Mouse (Mus musculus): ENCODE data around the gene Card10. TPM values are rescaled to one million over a fixed set of nuclear protein-coding genes. Genes with fewer than 3 reads are reported as not detected.

The Card10 gene
- polyA plus RNA-seq, 1 experiment: 8.2 TPM

DNA sequence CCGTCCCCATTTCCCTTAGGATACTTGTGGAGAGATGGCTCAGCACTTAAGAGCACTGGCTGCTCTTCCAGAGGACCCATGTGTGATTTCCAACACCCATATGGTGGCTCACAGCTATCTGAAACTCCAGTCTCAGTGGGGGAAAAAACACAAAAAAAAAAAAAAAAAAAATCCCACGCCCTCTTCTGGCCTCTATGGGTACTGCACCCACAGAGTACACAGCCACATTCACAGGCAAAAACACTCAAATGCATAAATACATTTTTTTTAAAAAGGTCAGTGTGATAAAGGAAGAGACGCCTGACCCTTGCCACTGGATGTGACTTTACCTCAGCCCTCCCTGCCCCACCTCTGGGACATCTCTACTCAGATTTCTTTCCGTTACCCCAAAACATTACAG is 33.8 kb downstream of the Card10 start:
- no peak overlapping the region for H3K4me3 ChIP-seq (replicated peaks; ENCODE audit: insufficient read depth, low read depth, low read length)
- TF ChIP-seq CTCF (IDR thresholded peaks at IDR 0.05; ENCODE audit: borderline replicate concordance, insufficient read depth, low read depth, low read length) (no peak), POLR2A (IDR thresholded peaks at IDR 0.05; ENCODE audit: borderline replicate concordance, insufficient read depth, low read length) (no peak)
- 94% methylated on average over 4 of the region's 4 CpGs for WGBS
- H3K4me1 ChIP-seq (ENCODE audit: control insufficient read depth, insufficient read depth, low read length): no peaks in the 10 kb centered on the region
- H3K27ac ChIP-seq (ENCODE audit: insufficient read depth, low read length): no peak overlapping the region
- DNase-seq: no peak
- H3K27me3 ChIP-seq (ENCODE audit: control insufficient read depth, insufficient read depth, low read length): no peaks in the 10 kb centered on the region

DNA sequence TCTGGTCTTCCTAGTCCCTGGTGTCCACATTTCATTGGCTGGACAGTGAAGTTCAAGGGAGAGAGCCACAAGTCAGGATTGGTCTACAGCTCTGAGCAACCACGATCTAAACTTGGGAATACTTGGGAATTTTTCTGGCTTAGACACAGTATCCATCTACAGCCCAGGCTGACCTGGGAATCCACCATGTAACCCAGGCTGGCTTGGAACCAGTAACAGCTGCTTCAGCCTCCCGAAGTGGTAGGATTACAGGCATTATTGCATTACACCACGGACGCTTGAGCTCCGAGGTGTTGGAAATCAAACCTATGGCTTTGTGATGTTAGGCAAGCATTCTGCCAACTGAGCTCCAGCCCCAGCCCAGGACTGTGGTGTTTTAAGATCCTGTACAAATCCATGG is 39.1 kb downstream of the Card10 start:
- no peak for DNase-seq
- Histone ChIP-seq H3K27ac (ENCODE audit: insufficient read depth, low read length) (no peak overlapping the region), H3K4me3 (replicated peaks; ENCODE audit: insufficient read depth, low read depth, low read length) (no peak overlapping the region), H3K27me3 (ENCODE audit: control insufficient read depth, insufficient read depth, low read length) (no peaks in the 10 kb centered on the region), H3K4me1 (ENCODE audit: control insufficient read depth, insufficient read depth, low read length) (no peaks in the 10 kb centered on the region)
- TF ChIP-seq CTCF (IDR thresholded peaks at IDR 0.05; ENCODE audit: borderline replicate concordance, insufficient read depth, low read depth, low read length) (no peak), POLR2A (IDR thresholded peaks at IDR 0.05; ENCODE audit: borderline replicate concordance, insufficient read depth, low read length) (no peak)
- WGBS: 47% methylated on average over 5 of the region's 5 CpGs

DNA sequence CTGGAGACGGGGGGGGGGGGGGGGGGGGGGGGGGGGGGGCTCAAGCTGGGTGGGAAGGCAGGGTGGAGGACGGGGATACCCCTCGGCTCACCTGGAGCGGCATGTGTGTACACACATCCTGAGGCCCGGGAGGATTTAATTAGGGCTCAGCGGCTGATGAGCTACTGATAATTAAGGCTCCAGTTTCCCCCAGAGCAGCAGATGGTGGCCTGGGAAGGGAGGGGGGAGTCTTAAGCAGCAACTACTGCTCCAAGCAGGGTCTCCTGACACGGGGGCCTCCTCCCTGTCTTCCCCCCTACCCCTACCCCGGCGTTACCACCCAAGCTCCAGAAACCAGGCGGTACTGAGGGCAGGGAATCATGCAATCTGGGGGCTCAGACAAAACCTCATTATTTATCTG is 39.6 kb downstream of the Card10 start:
- no peak for DNase-seq
- Histone ChIP-seq H3K27me3 (ENCODE audit: control insufficient read depth, insufficient read depth, low read length) (no peaks in the 10 kb centered on the region), H3K27ac (ENCODE audit: insufficient read depth, low read length) (no peak overlapping the region)

DNA sequence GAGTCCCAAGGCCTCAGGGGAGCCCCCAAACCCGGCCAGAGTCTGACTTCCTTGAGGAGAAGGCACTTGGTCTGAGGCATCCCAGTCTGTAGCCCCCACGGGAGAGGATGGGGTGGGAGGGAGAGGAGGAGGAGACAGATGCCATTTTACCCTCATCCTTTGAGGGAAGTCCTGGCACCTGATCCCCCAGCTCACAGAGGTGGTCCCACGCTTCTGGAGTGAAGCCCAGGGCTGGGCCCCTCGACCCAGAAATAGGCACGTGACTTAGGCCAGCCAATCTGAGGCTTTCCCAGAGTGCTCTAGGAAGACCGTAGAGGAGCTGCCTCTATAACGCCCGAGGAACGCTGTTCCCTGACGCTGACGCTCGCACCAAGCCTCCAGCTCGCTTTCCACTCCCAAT is 41.7 kb downstream of the Card10 start:
- Histone ChIP-seq H3K27ac (ENCODE audit: insufficient read depth, low read length) (no peak overlapping the region), H3K4me3 (replicated peaks; ENCODE audit: insufficient read depth, low read depth, low read length) (no peak overlapping the region), H3K27me3 (ENCODE audit: control insufficient read depth, insufficient read depth, low read length) (no peaks in the 10 kb centered on the region), H3K4me1 (ENCODE audit: control insufficient read depth, insufficient read depth, low read length) (no peaks in the 10 kb centered on the region)
- WGBS: 47% methylated on average over 13 of the region's 13 CpGs
- TF ChIP-seq POLR2A (IDR thresholded peaks at IDR 0.05; ENCODE audit: borderline replicate concordance, insufficient read depth, low read length) (no peak), CTCF (IDR thresholded peaks at IDR 0.05; ENCODE audit: borderline replicate concordance, insufficient read depth, low read depth, low read length) (no peak)
- DNase-seq: no peak

More for the DNA sequence above, 39.6 kb downstream of the Card10 start:
- WGBS: 26% methylated on average over 9 of the region's 10 CpGs
- Histone ChIP-seq H3K4me1 (ENCODE audit: control insufficient read depth, insufficient read depth, low read length) (no peaks in the 10 kb centered on the region), H3K4me3 (replicated peaks; ENCODE audit: insufficient read depth, low read depth, low read length) (no peak overlapping the region)
- TF ChIP-seq POLR2A (IDR thresholded peaks at IDR 0.05; ENCODE audit: borderline replicate concordance, insufficient read depth, low read length) (no peak), CTCF (IDR thresholded peaks at IDR 0.05; ENCODE audit: borderline replicate concordance, insufficient read depth, low read depth, low read length) (no peak)

DNA sequence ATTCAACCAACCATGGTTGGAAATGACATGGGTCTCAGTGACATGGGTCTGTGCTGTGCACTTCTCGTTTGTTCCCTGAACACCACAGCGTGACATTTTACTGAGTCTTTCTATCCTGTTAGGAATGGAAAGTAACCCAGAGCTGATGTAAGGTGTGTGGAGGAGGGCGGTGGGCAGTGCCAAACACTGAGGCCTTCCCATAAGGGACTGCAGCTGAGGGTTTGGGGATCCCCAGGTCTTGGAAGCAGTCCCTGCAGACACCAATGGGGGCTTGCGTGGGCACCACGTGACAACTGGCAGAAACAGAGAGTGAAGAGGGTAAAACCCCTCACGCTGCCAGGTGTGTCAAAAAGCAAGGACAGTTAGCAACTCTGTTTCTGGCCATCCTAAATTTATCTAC is 44.7 kb downstream of the Card10 start:
- TF ChIP-seq POLR2A (IDR thresholded peaks at IDR 0.05; ENCODE audit: borderline replicate concordance, insufficient read depth, low read length): no peak
- no peak for TF ChIP-seq CTCF (IDR thresholded peaks at IDR 0.05; ENCODE audit: borderline replicate concordance, insufficient read depth, low read depth, low read length)
- DNase-seq: no peak
- 91% methylated on average over 6 of the region's 6 CpGs for WGBS
- Histone ChIP-seq H3K27me3 (ENCODE audit: control insufficient read depth, insufficient read depth, low read length) (no peaks in the 10 kb centered on the region), H3K4me3 (replicated peaks; ENCODE audit: insufficient read depth, low read depth, low read length) (no peak overlapping the region), H3K4me1 (ENCODE audit: control insufficient read depth, insufficient read depth, low read length) (no peaks in the 10 kb centered on the region), H3K27ac (ENCODE audit: insufficient read depth, low read length) (no peak overlapping the region)

DNA sequence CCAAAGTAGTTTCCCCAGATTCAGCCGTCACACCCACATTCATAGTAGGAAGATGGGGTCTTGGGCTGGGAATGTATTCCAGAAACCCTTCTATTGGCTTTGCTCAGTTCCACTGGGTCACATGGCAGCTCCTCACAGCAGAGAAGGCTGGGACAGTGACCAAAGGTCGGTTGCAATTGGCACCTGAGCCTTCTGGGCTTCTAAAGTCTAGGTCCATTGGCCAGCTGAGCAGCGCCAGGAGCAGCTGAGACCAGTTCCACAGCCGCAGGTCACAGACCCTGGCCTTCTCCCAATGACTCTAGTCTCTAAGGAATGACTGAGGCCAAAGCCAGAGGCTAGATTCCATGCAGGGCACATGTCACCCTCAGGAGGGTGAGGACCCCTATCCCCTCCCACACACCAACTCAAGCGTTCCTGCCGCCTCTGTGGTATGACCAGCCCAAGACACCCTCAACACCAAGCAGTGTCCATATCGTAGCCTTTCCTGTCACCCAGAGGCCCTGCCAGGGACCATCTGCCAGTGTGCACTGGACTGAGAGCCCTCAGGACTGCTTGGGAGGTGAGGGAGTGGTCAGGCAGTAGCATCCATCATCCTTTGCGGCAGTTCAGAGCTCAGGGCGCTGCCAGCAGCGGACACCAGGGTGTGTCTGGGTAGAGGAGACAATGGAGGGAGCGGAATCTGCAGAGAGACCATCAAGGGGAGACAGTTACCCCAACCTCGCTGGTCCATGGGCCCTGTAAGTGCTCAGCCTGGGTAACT is 46.7 kb downstream of the Card10 start:
- DNase-seq: no peak
- no peaks in the 10 kb centered on the region for H3K27me3 ChIP-seq (ENCODE audit: control insufficient read depth, insufficient read depth, low read length)
- H3K4me1 ChIP-seq (ENCODE audit: control insufficient read depth, insufficient read depth, low read length): no peaks in the 10 kb centered on the region
- TF ChIP-seq CTCF (IDR thresholded peaks at IDR 0.05; ENCODE audit: borderline replicate concordance, insufficient read depth, low read depth, low read length) (no peak), POLR2A (IDR thresholded peaks at IDR 0.05; ENCODE audit: borderline replicate concordance, insufficient read depth, low read length) (no peak)
- H3K4me3 ChIP-seq (replicated peaks; ENCODE audit: insufficient read depth, low read depth, low read length): no peak overlapping the region
- WGBS: 67% methylated on average over 12 of the region's 12 CpGs
- H3K27ac ChIP-seq (ENCODE audit: insufficient read depth, low read length): no peak overlapping the region

DNA sequence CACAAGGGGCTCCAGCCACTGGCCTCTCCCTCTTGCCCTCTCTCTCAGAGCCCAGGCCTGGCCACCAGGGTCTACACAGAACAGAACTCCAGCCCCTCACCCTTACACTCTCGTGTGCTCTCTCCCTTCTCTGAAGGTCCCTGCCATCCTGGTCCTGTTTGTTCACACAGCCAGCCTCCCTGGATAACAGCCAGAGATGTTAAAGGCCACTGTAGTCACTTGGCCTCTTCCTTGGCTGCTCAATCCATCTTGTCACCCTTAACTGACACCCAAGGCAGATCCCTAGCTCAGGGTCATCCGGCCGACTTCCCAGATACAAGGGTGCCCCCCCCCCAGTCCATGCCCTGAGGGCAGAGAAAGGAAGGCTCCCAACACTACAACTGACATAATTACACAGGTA is 47.6 kb downstream of the Card10 start:
- WGBS: 69% methylated on average over 3 of the region's 3 CpGs
- H3K4me1 ChIP-seq (ENCODE audit: control insufficient read depth, insufficient read depth, low read length): no peaks in the 10 kb centered on the region
- no peak for TF ChIP-seq CTCF (IDR thresholded peaks at IDR 0.05; ENCODE audit: borderline replicate concordance, insufficient read depth, low read depth, low read length)
- no peak for TF ChIP-seq POLR2A (IDR thresholded peaks at IDR 0.05; ENCODE audit: borderline replicate concordance, insufficient read depth, low read length)
- no peak for DNase-seq
- no peak overlapping the region for H3K27ac ChIP-seq (ENCODE audit: insufficient read depth, low read length)
- no peaks in the 10 kb centered on the region for H3K27me3 ChIP-seq (ENCODE audit: control insufficient read depth, insufficient read depth, low read length)
- H3K4me3 ChIP-seq (replicated peaks; ENCODE audit: insufficient read depth, low read depth, low read length): no peak overlapping the region

DNA sequence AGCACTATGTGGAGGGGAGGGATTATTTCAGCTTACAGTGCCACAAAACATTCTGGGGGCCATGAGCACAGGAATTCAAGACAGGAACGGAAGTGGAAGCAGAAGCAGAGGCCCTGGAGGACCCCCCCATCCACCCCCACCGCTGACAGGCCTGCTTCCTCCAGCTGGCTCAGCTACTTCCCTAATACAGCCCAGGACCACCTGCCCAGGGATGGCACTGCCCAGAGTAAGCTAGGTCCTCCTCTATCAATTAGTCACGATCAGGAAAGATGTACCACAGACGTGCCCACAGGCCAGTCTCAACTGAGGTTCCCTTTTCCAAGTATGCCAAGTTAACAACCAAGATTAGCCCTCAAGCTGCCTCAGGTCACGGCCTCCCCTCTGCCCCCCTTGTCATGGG is 48.7 kb downstream of the Card10 start:
- WGBS: 80% methylated on average over 5 of the region's 5 CpGs
- TF ChIP-seq POLR2A (IDR thresholded peaks at IDR 0.05; ENCODE audit: borderline replicate concordance, insufficient read depth, low read length): no peak
- no peak for TF ChIP-seq CTCF (IDR thresholded peaks at IDR 0.05; ENCODE audit: borderline replicate concordance, insufficient read depth, low read depth, low read length)
- no peaks in the 10 kb centered on the region for H3K27me3 ChIP-seq (ENCODE audit: control insufficient read depth, insufficient read depth, low read length)
- H3K4me1 ChIP-seq (ENCODE audit: control insufficient read depth, insufficient read depth, low read length): no peaks in the 10 kb centered on the region
- no peak for DNase-seq
- no peak overlapping the region for H3K4me3 ChIP-seq (replicated peaks; ENCODE audit: insufficient read depth, low read depth, low read length)
- no peak overlapping the region for H3K27ac ChIP-seq (ENCODE audit: insufficient read depth, low read length)

All from cerebellum, adult 2 months (tissue).